Mouse (Mus musculus) bone marrow macrophage, adult 2 months (primary cell): ENCODE results near the gene Fam228b. TPM values are rescaled to one million over a fixed set of nuclear protein-coding genes. Genes with fewer than 3 reads are reported as not detected.
"Not testable (repeated sequence)": the region's sequence is repeated elsewhere in the genome, so short reads cannot be mapped to it uniquely, and the experiment has no call there.

Experiments used
- H3K27ac ChIP-seq: 2 replicates; pipeline ENCODE4 v1.5.1; 2012; ENCODE audit warnings: low read depth, low read length; ENCODE audit not compliant: insufficient read depth
- H3K4me1 ChIP-seq: 2 replicates; pipeline ENCODE4 v1.6.1; 2012; ENCODE audit warnings: low read length; ENCODE audit not compliant: control insufficient read depth, insufficient read depth
- H3K4me3 ChIP-seq: 2 replicates; pipeline ENCODE4 v1.5.1; 2012; ENCODE audit warnings: mild to moderate bottlenecking, low read length, moderate library complexity; ENCODE audit not compliant: insufficient read depth
- CTCF ChIP-seq: IDR thresholded peaks from 2 replicates; pipeline ENCODE4 v1.5.1; 2012; ENCODE audit warnings: low read depth, mild to moderate bottlenecking, low read length, moderate library complexity
- POLR2A ChIP-seq: IDR thresholded peaks from 2 replicates; pipeline ENCODE4 v1.6.1; 2012; ENCODE audit warnings: mild to moderate bottlenecking, low read depth, low read length, borderline replicate concordance
- polyA plus RNA-seq: library from polyadenylated mRNA; stranded (reverse); fragments of >200 nt; gene quantifications from 2 replicates; pipeline ENCODE4 v1.2.4, GENCODE M21; 2012; ENCODE audit not compliant: missing spikeins, insufficient read depth, insufficient read length

Gene Fam228b
- polyA plus RNA-seq, 1 experiment, result 1.5 TPM

DNA sequence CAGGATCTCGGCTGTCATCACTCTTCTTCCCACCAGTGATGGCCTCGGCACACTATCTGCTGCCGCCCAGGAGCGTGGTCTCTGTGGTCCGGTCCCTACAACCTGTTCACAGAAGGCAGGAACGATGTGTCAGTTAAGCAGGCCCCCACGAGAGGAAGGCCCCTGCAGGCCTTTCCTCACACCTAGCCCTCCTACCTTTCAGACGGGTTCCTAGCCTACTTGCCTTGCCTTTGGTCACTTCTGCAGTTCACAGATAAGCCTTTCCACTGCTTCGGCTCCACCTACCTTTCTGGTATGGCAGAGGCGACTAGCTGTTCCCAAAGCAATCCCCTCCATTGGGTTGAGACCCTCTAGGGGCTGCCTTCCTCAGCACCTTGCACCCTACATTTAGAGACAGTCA is 53.5 kb downstream of the Fam228b start:
- Histone ChIP-seq H3K4me1 (no peaks in the 10 kb centered on the region), H3K4me3 (no peak overlapping the region), H3K27ac (no peak overlapping the region)
- TF ChIP-seq POLR2A, result no peak
- no peak for TF ChIP-seq CTCF

DNA sequence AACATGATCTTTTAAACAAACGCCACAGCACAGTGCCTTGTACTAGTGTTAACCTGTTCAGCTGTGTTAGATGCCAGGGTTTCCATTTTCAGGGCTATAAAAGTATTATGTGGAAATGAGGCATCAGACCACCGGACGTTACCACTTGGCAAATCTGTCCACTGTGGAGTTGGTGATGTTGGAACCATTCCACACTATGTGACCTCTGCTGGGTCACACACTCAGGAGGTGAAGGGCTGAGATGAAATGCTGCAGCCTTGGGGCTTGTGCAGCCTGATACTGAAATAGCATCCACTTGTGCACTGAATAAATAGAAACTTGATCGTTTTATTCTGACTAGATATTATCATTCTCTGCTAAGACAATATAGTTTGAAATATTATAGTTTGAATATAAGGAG is 55.7 kb downstream of the Fam228b start:
- Histone ChIP-seq H3K4me3 (no peak overlapping the region), H3K4me1 (no peaks in the 10 kb centered on the region), H3K27ac (no peak overlapping the region)
- TF ChIP-seq CTCF (no peak), POLR2A (no peak)

- no peaks in the 10 kb centered on the region for H3K4me1 ChIP-seq
- no peak overlapping the region for H3K27ac ChIP-seq
- no peak overlapping the region for H3K4me3 ChIP-seq
- TF ChIP-seq CTCF (no peak), POLR2A (no peak)
These were observed 59.1 kb downstream of the Fam228b start for GRCm38 (mm10) chr12:4709926-4710325.

GRCm38 (mm10) chr12:4708881-4709604 is 60.0 kb downstream of the Fam228b start:
- H3K4me1 ChIP-seq, result no peaks in the 10 kb centered on the region
- no peak overlapping the region for H3K4me3 ChIP-seq
- TF ChIP-seq CTCF (no peak), POLR2A (no peak)

DNA sequence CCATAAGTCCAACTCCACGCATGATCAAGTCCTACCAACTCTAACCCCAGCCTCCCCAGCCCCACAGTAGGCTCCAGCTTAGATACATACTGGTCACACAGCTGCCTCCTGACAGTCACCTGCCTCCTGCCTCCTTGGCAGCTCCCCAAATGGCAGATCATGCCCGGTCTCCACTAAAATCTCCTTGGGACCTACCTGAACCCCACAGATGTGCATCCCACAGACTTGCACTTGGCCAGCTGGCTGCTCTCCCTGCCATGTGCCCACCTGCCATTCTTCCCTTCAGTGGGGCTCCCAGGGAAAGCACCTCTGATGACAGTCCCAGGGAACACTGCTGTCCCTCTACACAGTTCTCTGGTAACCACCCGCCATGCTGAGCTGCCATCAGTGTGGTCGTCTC is 60.8 kb downstream of the Fam228b start:
- Histone ChIP-seq H3K27ac (no peak overlapping the region), H3K4me3 (no peak overlapping the region), H3K4me1 (no peaks in the 10 kb centered on the region)
- TF ChIP-seq CTCF (no peak), POLR2A (no peak)

More at GRCm38 (mm10) chr12:4708881-4709604, 60.0 kb downstream of the Fam228b start:
- no peak overlapping the region for H3K27ac ChIP-seq

GRCm38 (mm10) chr12:4707488-4708017 is 61.5 kb downstream of the Fam228b start:
- H3K4me1 ChIP-seq, result peaks cover under 1% of the 10 kb centered on the region; the same call in 1 of the 2 replicates
- H3K27ac ChIP-seq, result no peak overlapping the region
- no peak overlapping the region for H3K4me3 ChIP-seq
- TF ChIP-seq CTCF, result no peak
- TF ChIP-seq POLR2A, result no peak

DNA sequence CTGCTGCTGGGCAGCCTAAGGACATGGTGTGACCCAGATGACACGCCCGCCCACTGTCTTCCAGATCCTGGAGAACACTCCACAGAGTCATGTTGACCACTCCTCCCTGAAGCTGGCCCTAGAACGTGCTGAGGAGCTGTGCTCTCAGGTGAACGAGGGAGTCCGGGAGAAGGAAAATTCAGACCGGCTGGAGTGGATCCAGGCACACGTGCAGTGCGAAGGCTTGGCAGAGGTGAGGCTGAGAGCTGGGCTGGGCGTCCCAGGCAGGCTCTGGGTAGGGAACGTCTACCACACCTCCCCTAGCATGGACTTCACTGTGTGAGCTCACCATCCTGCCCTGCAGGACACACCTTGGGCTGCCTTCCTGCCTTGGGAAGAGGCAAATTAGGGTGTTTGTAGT is 62.2 kb downstream of the Fam228b start:
- Histone ChIP-seq H3K4me3 (no peak overlapping the region), H3K4me1 (peaks cover 7% of the 10 kb centered on the region), H3K27ac (no peak overlapping the region)
- TF ChIP-seq POLR2A (no peak), CTCF (no peak)

GRCm38 (mm10) chr12:4706175-4706574 is 62.9 kb downstream of the Fam228b start:
- H3K27ac ChIP-seq, result no peak overlapping the region
- TF ChIP-seq CTCF, result no peak
- no peak for TF ChIP-seq POLR2A
- no peak overlapping the region for H3K4me3 ChIP-seq
- peaks cover 7% of the 10 kb centered on the region for H3K4me1 ChIP-seq

- not testable (repeated sequence) for H3K27ac ChIP-seq, H3K4me3 ChIP-seq, H3K4me1 ChIP-seq
These were observed 63.4 kb downstream of the Fam228b start for GRCm38 (mm10) chr12:4705626-4706025.

DNA sequence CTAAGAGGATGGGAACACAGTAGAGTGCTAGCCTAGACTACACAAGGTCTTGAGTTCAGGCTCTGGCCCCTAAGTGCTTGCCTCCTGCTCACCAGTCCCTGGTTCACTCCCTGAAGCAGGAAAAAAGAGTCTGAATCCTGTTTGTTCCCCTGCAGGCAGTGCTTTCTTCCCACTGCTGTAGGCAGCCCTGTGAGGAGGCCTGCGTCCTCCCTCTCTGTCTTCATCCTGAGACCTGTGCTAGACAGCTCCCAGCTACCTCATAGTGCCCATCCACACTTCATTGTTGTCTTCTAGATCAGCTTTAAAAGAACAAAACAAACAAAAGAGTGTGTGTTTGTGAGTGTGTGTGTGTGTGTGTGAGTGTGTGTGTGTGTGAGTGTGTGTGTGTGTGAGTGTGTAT is 74.5 kb downstream of the Fam228b start:
- H3K4me1 ChIP-seq, result no peaks in the 10 kb centered on the region
- TF ChIP-seq CTCF, result no peak
- no peak for TF ChIP-seq POLR2A
- no peak overlapping the region for H3K4me3 ChIP-seq
- H3K27ac ChIP-seq, result no peak overlapping the region
